Mouse (Mus musculus): Measurements from ENCODE around the gene Fbxw4.

DNA sequence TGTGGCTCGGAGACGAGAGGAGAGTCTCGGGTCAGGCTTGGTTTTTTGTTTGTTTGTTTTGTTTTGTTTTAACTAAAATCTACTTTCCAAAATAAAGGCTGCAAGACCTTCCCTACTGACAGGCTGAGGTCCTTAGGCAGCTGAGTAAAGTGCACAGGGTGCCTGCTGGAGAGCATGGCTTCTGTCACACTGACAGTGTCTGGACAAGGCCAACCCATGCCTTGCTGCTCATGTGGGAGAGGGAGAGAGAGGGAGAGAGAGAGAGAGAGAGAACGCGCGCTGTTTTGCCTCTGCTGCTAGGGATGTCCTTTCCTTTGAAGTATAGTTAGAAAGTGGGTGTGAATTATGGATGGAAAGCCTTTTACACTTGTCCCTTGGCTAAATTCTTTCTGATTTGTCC, 128.6 kb downstream of the Fbxw4 start:
- TF ChIP-seq CTCF (IDR thresholded peaks at IDR 0.05; ENCODE audit: borderline replicate concordance, extremely low read depth, insufficient read depth, insufficient read length) (no peak), POLR2A (IDR thresholded peaks at IDR 0.05; ENCODE audit: borderline replicate concordance, extremely low read depth, insufficient read depth, insufficient read length, poor library complexity, severe bottlenecking) (no peak)
